Mouse (Mus musculus) urinary bladder, adult 2 months (tissue): ENCODE data around the gene Galnt18. TPM values are rescaled to one million over a fixed set of nuclear protein-coding genes. Genes with fewer than 3 reads are reported as not detected.

Experiments
- DNase-seq: peaks from one replicate; pipeline ENCODE4 v3.0.0; 2022; ENCODE audit warnings: low spot score
- polyA plus RNA-seq: library from polyadenylated mRNA; depleted of rRNA; stranded (reverse); fragments of >200 nt; gene quantifications from 2 replicates; pipeline ENCODE4 v1.2.3, GENCODE M21; 2012

The Galnt18 gene
- polyA plus RNA-seq, 1 experiment, result 23.2 TPM

GRCm38 (mm10) chr7:111637866-111638448 lies 141.8 kb downstream of the Galnt18 start:
- no peak for DNase-seq

GRCm38 (mm10) chr7:111636503-111636902 lies 143.3 kb downstream of the Galnt18 start:
- no peak for DNase-seq

GRCm38 (mm10) chr7:111631265-111631664 lies 148.5 kb downstream of the Galnt18 start:
- DNase-seq, result no peak

- no peak for DNase-seq
Measured at GRCm38 (mm10) chr7:111626232-111626631, 153.5 kb downstream of the Galnt18 start.

- no peak for DNase-seq
Measured at GRCm38 (mm10) chr7:111625736-111626135, 154.0 kb downstream of the Galnt18 start.

GRCm38 (mm10) chr7:111616231-111616937 lies 163.4 kb downstream of the Galnt18 start:
- peak; percentile 35 for DNase-seq

GRCm38 (mm10) chr7:111614471-111614870 lies 165.3 kb downstream of the Galnt18 start:
- DNase-seq, result no peak

- no peak for DNase-seq
Measured at GRCm38 (mm10) chr7:111607476-111607875, 172.3 kb downstream of the Galnt18 start.

GRCm38 (mm10) chr7:111606091-111606490 lies 173.7 kb downstream of the Galnt18 start:
- DNase-seq, result no peak

- DNase-seq, result no peak
Measured at GRCm38 (mm10) chr7:111605663-111606062, 174.1 kb downstream of the Galnt18 start.

GRCm38 (mm10) chr7:111604578-111605208 lies 175.1 kb downstream of the Galnt18 start:
- DNase-seq, result no peak

GRCm38 (mm10) chr7:111603186-111603585 lies 176.6 kb downstream of the Galnt18 start:
- no peak for DNase-seq

GRCm38 (mm10) chr7:111601339-111602067 lies 178.3 kb downstream of the Galnt18 start:
- no peak for DNase-seq

GRCm38 (mm10) chr7:111600756-111601155 lies 179.0 kb downstream of the Galnt18 start:
- DNase-seq, result no peak

- DNase-seq, result no peak
Measured at GRCm38 (mm10) chr7:111593680-111594079, 186.1 kb downstream of the Galnt18 start.

- DNase-seq, result no peak
Measured at GRCm38 (mm10) chr7:111589506-111590125, 190.2 kb downstream of the Galnt18 start.

GRCm38 (mm10) chr7:111588291-111588781 lies 191.4 kb downstream of the Galnt18 start:
- DNase-seq, result no peak

- no peak for DNase-seq
Measured at GRCm38 (mm10) chr7:111580547-111580946, 199.2 kb downstream of the Galnt18 start.

GRCm38 (mm10) chr7:111575096-111575495 lies 204.7 kb downstream of the Galnt18 start:
- DNase-seq, result no peak

GRCm38 (mm10) chr7:111572336-111572735 lies 207.4 kb downstream of the Galnt18 start:
- DNase-seq, result no peak

- no peak for DNase-seq
Measured at GRCm38 (mm10) chr7:111566838-111567237, 212.9 kb downstream of the Galnt18 start.
